Mouse (Mus musculus) NIH3T3 (cell line): ENCODE results near the gene Pecr.

Source experiments
- DNase-seq: peaks from one replicate; pipeline ENCODE4 v3.0.0-alpha.2; 2012; ENCODE audit warnings: low read depth

The Pecr gene

GRCm38 (mm10) chr1:72236363-72237006, 47.6 kb downstream of the Pecr start:
- peak; percentile 79 for DNase-seq

DNA sequence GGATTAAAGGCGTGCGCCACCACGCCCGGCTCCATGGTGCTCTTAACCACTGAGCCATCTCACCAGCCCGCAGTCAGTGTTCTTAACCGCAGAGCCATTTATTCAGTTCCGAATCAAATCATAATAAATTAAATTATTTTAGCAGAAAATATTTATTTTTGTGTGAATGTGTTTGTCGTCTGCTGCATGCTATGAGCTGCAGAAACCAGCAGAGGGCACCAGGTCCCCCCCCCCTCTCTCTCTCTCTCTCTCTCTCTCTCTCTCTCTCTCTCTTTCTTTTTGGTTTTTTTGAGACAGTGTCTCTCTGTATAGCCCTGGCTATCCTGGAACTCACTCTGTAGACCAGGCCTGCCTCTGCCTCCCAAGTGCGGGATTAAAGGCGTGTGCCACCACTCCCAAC, 51.5 kb downstream of the Pecr start:
- DNase-seq = peak; percentile 19

DNA sequence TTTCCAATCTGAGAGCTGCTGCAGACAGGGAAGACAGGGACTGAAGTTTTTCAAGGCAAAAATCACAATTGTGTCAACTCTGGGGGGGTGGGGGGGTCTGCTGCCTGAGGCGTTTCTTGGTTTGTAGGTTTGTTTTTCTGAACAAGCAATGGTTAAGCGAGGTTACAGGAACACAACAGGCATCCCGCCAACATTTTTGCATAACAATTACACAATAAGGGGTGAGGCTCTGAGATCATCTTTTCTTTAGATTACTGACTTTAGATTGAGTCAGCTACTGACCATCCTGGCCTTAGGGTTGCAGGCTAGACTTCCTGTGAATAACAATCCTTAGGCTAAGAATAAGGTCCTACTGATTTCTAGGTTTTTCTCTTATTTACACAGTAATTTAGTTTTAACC, 55.1 kb downstream of the Pecr start:
- peak; percentile 80 for DNase-seq

- no peak for DNase-seq
Observed at GRCm38 (mm10) chr1:72227546-72227945, 56.6 kb downstream of the Pecr start.

DNA sequence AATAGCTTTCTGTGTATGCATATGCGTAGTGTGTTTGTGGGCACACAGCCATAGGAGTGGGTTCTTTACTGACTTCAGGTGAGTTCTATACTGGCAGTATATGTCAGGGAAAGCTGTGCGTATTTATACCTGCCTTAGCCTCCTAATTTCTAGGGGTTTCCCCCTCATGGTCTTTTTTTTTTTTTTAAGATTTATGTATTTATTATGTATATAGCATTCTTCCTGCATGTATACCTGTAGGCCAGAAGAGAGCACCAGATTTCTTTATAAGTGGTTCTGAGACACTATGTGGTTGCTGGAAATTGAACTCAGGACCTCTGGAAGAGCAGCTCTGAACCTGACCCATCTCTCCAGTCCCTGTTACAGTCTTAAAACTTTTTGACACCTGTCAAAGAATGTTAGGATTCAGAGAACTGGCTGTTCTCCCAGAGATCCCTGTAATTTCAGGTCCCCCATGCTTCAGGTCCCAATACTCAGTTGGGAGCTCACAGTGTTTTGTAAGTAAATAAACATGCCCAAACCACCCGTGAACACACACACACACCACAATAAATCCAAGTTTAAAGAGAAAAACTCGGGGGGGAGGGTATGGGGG, 57.1 kb downstream of the Pecr start:
- DNase-seq = peak; percentile 41

GRCm38 (mm10) chr1:72226172-72226886, 57.8 kb downstream of the Pecr start:
- DNase-seq = peak; percentile 90

DNA sequence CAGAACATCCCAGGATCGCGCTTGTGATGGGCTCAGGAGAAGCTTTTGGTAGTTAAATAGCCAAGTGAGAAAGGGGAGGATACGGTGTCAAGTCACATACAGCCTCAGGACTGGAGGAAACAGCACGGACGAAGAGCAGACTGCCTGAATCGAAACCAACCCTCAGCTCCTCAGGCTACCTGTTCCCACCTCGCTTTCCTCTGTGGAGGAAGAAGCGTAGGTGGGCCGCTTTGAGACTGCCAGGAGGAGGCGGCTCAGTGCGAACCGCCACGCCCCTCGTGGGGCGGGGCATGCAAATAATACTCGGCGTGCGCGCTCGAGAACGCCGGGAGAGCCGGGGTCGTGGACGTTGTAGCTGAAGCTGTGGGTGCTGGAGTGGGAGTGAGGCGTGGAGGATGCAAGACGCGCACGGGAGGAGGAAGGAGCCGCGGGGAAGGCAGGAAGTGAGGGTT, 58.4 kb downstream of the Pecr start:
- peak; percentile 92 for DNase-seq

DNA sequence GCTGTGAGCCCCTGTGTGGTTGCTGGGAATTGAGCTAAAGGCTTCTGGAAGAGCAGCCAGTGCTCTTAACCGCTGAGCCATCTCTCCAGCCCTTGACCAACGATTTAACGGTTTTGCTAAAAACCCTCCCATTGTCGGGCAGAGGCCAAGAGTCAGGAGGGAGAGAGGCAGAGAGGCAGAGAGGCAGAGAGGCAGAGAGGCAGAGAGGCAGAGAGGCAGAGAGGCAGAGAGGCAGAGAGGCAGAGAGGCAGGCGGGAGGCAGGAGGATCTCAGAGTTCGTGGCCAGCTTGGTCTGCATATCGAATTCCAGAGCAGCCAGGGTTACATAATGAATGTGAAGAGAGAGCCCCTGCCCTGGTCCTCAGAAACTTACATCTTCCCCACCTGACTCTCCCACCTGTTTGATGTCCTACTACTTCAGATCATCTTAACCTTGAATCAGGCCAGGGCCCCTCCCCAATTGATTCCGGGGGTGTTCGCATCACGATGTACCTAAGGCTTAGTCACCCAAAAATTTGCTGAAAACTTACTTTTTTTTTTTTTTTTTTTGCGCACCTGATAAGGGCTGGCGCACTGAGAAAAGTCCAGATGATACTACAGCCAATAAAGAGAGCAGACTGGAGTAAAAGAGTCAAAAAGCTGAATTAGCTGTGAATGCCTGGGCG, 58.9 kb downstream of the Pecr start:
- DNase-seq = no peak

DNA sequence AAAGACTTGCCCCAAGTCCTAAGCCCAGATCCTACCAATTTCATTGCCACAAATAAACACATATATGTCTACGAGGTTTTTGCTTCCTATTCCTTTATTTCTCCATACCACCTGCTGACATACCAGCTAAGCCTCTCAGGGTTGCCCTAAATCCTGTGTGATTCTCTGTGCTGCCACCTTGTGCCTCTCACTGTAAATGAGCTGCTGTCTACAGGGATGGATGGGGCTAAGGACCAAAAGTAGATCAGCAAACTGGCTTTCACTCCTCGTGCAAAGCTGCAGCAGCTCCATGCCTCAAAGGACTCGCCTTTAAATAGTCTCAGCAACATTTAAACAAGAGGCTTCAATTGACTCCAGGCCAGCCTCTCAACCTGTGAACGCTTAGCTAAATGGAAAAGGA, 64.1 kb downstream of the Pecr start:
- peak; percentile 75 for DNase-seq

GRCm38 (mm10) chr1:72219116-72219515, 65.0 kb downstream of the Pecr start:
- DNase-seq = no peak

GRCm38 (mm10) chr1:72218626-72219025, 65.5 kb downstream of the Pecr start:
- DNase-seq = no peak

GRCm38 (mm10) chr1:72216761-72217160, 67.4 kb downstream of the Pecr start:
- DNase-seq = no peak

DNA sequence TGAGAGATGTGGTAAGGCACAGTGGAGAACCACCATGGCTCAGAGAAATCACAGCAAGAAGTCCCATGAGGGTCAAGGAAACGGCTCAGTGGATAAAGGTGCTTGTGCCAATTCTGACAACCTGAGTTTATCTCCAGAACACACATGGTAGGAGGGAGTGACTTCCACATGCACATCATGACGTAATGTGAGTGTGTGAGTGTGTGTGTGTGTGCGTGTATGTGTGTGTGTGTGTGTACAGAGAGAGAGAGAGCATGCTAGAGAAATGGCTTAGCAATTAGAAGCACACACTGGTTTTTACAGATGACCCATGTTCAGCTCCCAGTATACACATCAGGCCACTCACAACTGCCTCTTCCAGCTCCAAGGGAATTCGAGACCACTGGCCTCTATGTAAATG, 68.9 kb downstream of the Pecr start:
- peak; percentile 33 for DNase-seq

- DNase-seq = no peak
Observed at GRCm38 (mm10) chr1:72214470-72214961, 69.6 kb downstream of the Pecr start.

DNA sequence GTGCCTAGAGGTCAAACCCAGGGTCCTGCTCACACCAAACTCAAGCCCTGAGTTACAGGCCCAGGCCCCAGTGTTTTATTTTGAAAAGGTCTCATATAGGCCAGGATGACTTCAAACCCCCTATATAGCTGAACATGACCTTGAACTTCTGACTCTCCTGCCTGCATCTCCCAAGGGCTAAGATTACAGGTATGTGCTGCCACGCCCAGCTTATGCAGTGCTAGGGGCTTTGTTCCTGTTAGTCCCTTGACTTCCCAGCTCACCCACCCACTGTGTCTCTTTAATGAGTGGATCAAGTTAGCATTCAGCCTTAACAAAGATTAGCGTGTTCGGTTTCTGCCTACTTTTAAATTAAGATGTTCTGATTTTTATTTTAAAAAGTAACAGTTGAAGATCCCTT, 70.2 kb downstream of the Pecr start:
- no peak for DNase-seq

DNA sequence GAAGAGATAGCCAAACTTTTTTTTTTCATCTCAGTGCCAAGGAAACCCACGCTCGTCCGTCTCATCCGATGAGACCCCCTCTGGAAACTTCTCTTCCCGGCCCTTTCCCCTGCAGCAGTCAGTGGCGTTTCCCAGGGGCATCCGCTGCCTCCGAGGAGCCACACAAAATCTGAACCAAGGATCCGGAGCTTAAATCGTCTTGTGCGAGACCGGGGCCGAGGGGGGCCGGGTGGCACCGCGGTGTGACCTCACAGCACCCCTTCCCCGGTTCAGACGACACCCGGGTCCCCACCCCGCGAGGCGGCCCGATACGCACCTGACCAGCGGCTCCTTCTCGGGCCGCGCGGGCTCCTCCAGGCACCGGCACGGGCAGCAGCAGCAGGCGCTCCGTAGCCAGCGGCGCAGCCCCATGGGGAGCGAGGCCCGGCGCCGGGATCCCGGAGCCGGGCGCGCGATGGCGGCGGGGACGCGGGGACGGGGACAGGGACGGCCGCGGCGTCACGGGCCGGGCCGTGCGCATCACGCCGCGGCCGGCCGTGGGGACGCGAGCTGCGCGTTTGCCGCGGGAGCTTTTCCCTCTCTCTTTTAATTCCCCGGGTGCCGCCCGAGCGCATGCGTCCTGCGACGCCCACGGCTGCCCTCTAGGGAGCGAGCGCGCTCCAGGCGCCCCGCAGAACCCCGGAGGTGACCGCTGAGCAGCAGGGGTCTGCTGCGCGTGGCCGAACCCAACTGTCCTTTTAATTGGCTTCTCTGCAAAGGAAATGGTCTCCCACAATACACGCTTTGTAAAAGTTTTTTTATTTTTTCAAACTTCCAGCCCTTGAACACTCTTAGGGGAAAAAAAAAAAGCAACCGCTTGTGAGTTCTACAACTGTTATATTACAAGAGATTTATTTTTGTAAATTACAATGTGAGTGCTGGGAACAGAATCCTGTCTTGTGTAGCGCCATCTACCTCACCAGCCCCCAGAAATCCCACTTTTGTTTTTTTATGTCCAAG, 72.1 kb downstream of the Pecr start, which contains the start of gene Mreg:
TSS of gene Mreg (minus strand) at position 607 of the 999 bp plus-strand sequence.
- peak; percentile 77 for DNase-seq

DNA sequence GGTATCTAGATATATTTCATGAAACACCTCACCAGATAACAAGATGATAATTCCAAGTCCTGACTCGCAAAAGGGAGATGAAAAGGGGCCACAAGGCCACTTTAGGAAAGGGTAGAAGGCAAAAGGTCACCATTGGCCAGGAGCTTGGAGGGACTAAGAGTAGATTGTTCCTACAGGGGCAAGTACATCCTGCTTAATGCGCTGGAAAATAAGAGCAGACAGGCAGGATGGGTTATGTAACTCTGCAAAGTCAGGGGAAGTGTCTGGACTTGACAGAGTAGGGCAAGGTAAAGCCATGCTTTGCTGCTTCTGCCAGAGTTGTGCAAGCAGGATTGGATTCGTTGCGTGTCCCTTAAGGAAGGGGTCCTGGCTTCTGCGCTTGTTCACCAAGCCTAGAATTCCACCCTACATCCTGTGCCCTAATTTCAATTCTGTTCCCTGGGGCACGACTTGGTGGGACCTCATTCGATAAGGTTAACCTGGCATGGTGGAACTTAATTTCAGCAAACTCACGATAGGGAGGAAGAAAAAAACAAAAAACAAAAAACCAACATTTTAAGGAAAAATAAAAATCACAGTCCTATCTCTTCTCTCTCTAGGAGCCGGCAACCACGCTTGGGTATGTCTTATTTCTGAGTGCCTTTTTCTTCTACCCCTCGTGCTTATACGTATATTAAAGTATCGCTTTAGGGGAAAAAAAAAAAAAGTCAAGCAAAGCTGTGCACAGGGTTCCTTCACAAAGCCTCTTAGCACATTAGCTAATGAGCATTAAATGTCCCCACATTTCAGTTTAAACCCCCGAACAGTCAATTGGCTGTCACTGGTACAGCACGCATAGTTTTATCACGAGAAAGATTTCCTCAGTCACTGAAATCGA, 73.1 kb downstream of the Pecr start:
- DNase-seq = peak; percentile 17
